8 mouse cellular contexts compared by ENCODE assay signal in genomic region chr2:24574616-24575015, GRCm38 (mm10).
A peak's percentile ranks its signal among the peaks of the same experiment; 100 is the strongest.
DNase-seq lines count a peak whose midpoint lies in the region.

No protein-coding gene starts in this region.

- DNase-seq in adrenal gland, adult (ENCODE audit: inconsistent age in 2 of 2, low spot score in 1 of 2), result peak; percentile 27 to 74
- DNase-seq in adrenal gland, adult 8-10 months, result no peak
- peak; percentile 47 for DNase-seq in ovary, postnatal 14 days (ENCODE audit: low spot score)
- DNase-seq in ovary, postnatal 10 days (ENCODE audit: low spot score), result no peak
- DNase-seq in cerebellum, postnatal 4 days (ENCODE audit: low spot score in 2 of 2), result peak; percentile 51 to 67
- peak; percentile 60 for DNase-seq in induced T-regulatory cell, adult 2 months (ENCODE audit: low read depth)
- DNase-seq in left cerebral cortex, postnatal 4 days, result peak; percentile 69
- DNase-seq in right cerebral cortex, postnatal 36 days (ENCODE audit: low spot score in 2 of 2), result peak; percentile 24 to 38

- intact Hi-C loops in left cerebral cortex, postnatal 4 days (cut with DNase I), result no loop called here

Comparison
In these comparisons a context has a peak if more than half of its experiments do, and no peak if none do; other contexts are left out.
1. DNase-seq: peak in adrenal gland, adult (2 of 2), ovary, postnatal 14 days (single experiment), cerebellum, postnatal 4 days (2 of 2), induced T-regulatory cell, adult 2 months (single experiment), left cerebral cortex, postnatal 4 days (single experiment) and right cerebral cortex, postnatal 36 days (2 of 2); none in adrenal gland, adult 8-10 months (single experiment) and ovary, postnatal 10 days (single experiment).